Mouse (Mus musculus): ENCODE measurements at regions not wholly inside any gene's neighbourhood (a gene's known extent, or its start where the extent isn't known, plus 50 kb on each side); places are given as distances from the start of the nearest gene placed in this dataset.

GRCm38 (mm10) chr10:126646587-126646986, 254.6 kb downstream of the Atp23 start:
- H3K27me3 ChIP-seq (ENCODE audit: control insufficient read depth, insufficient read depth, low read length, poor library complexity, severe bottlenecking): no peaks in the 10 kb centered on the region

GRCm38 (mm10) chr10:126641792-126642289, 259.3 kb downstream of the Atp23 start:
- Histone ChIP-seq H3K36me3 (ENCODE audit: control insufficient read depth, insufficient read depth, low read length, poor library complexity, severe bottlenecking) (no peaks in the 10 kb centered on the region), H3K27ac (ENCODE audit: insufficient read depth, low read length) (no peak overlapping the region), H3K9ac (ENCODE audit: low read depth, poor library complexity, severe bottlenecking) (no peak overlapping the region), H3K4me1 (ENCODE audit: control insufficient read depth, insufficient read depth, low read length) (no peaks in the 10 kb centered on the region), H3K4me3 (ENCODE audit: low read depth, low read length) (no peak overlapping the region), H3K27me3 (ENCODE audit: control insufficient read depth, insufficient read depth, low read length, poor library complexity, severe bottlenecking) (no peaks in the 10 kb centered on the region), H3K9me3 (replicated peaks; ENCODE audit: control insufficient read depth, insufficient read depth, low read length, poor library complexity, severe bottlenecking) (no peaks in the 10 kb centered on the region)
- TF ChIP-seq CTCF (IDR thresholded peaks at IDR 0.05; ENCODE audit: low read depth, low read length): no peak
- no peak for TF ChIP-seq EP300 (IDR thresholded peaks at IDR 0.05; ENCODE audit: insufficient read depth, low read depth, low read length)
- TF ChIP-seq POLR2A (IDR thresholded peaks at IDR 0.05; ENCODE audit: insufficient read depth, low read length): no peak

More at GRCm38 (mm10) chr10:126646587-126646986, 254.6 kb downstream of the Atp23 start:
- H3K4me1 ChIP-seq (ENCODE audit: control insufficient read depth, insufficient read depth, low read length): no peaks in the 10 kb centered on the region
- no peak overlapping the region for H3K4me3 ChIP-seq (ENCODE audit: low read depth, low read length)
- TF ChIP-seq EP300 (IDR thresholded peaks at IDR 0.05; ENCODE audit: insufficient read depth, low read depth, low read length) (no peak), POLR2A (IDR thresholded peaks at IDR 0.05; ENCODE audit: insufficient read depth, low read length) (no peak), CTCF (IDR thresholded peaks at IDR 0.05; ENCODE audit: low read depth, low read length) (no peak)
- no peaks in the 10 kb centered on the region for H3K9me3 ChIP-seq (replicated peaks; ENCODE audit: control insufficient read depth, insufficient read depth, low read length, poor library complexity, severe bottlenecking)
- H3K27ac ChIP-seq (ENCODE audit: insufficient read depth, low read length): no peak overlapping the region
- H3K36me3 ChIP-seq (ENCODE audit: control insufficient read depth, insufficient read depth, low read length, poor library complexity, severe bottlenecking): no peaks in the 10 kb centered on the region
- no peak overlapping the region for H3K9ac ChIP-seq (ENCODE audit: low read depth, poor library complexity, severe bottlenecking)

- Histone ChIP-seq H3K9ac (ENCODE audit: low read depth, poor library complexity, severe bottlenecking) (no peak overlapping the region), H3K4me1 (ENCODE audit: control insufficient read depth, insufficient read depth, low read length) (no peaks in the 10 kb centered on the region), H3K27me3 (ENCODE audit: control insufficient read depth, insufficient read depth, low read length, poor library complexity, severe bottlenecking) (no peaks in the 10 kb centered on the region), H3K4me3 (ENCODE audit: low read depth, low read length) (no peak overlapping the region), H3K27ac (ENCODE audit: insufficient read depth, low read length) (no peak overlapping the region), H3K36me3 (ENCODE audit: control insufficient read depth, insufficient read depth, low read length, poor library complexity, severe bottlenecking) (no peaks in the 10 kb centered on the region), H3K9me3 (replicated peaks; ENCODE audit: control insufficient read depth, insufficient read depth, low read length, poor library complexity, severe bottlenecking) (no peaks in the 10 kb centered on the region)
- no peak for TF ChIP-seq EP300 (IDR thresholded peaks at IDR 0.05; ENCODE audit: insufficient read depth, low read depth, low read length)
- no peak for TF ChIP-seq POLR2A (IDR thresholded peaks at IDR 0.05; ENCODE audit: insufficient read depth, low read length)
- TF ChIP-seq CTCF (IDR thresholded peaks at IDR 0.05; ENCODE audit: low read depth, low read length): no peak
These were observed 266.4 kb downstream of the Atp23 start for GRCm38 (mm10) chr10:126634731-126635130.

GRCm38 (mm10) chr10:126628057-126628456, 273.1 kb downstream of the Atp23 start:
- H3K4me1 ChIP-seq (ENCODE audit: control insufficient read depth, insufficient read depth, low read length): no peaks in the 10 kb centered on the region
- no peak for TF ChIP-seq POLR2A (IDR thresholded peaks at IDR 0.05; ENCODE audit: insufficient read depth, low read length)
- no peak for TF ChIP-seq CTCF (IDR thresholded peaks at IDR 0.05; ENCODE audit: low read depth, low read length)
- TF ChIP-seq EP300 (IDR thresholded peaks at IDR 0.05; ENCODE audit: insufficient read depth, low read depth, low read length): no peak
- no peaks in the 10 kb centered on the region for H3K36me3 ChIP-seq (ENCODE audit: control insufficient read depth, insufficient read depth, low read length, poor library complexity, severe bottlenecking)
- H3K27ac ChIP-seq (ENCODE audit: insufficient read depth, low read length): no peak overlapping the region
- H3K4me3 ChIP-seq (ENCODE audit: low read depth, low read length): no peak overlapping the region
- H3K27me3 ChIP-seq (ENCODE audit: control insufficient read depth, insufficient read depth, low read length, poor library complexity, severe bottlenecking): no peaks in the 10 kb centered on the region
- no peak overlapping the region for H3K9ac ChIP-seq (ENCODE audit: low read depth, poor library complexity, severe bottlenecking)
- no peaks in the 10 kb centered on the region for H3K9me3 ChIP-seq (replicated peaks; ENCODE audit: control insufficient read depth, insufficient read depth, low read length, poor library complexity, severe bottlenecking)

GRCm38 (mm10) chr10:126625466-126625865, 275.7 kb downstream of the Atp23 start:
- Histone ChIP-seq H3K9me3 (replicated peaks; ENCODE audit: control insufficient read depth, insufficient read depth, low read length, poor library complexity, severe bottlenecking) (no peaks in the 10 kb centered on the region), H3K4me1 (ENCODE audit: control insufficient read depth, insufficient read depth, low read length) (no peaks in the 10 kb centered on the region), H3K4me3 (ENCODE audit: low read depth, low read length) (no peak overlapping the region), H3K36me3 (ENCODE audit: control insufficient read depth, insufficient read depth, low read length, poor library complexity, severe bottlenecking) (no peaks in the 10 kb centered on the region), H3K27ac (ENCODE audit: insufficient read depth, low read length) (no peak overlapping the region), H3K9ac (ENCODE audit: low read depth, poor library complexity, severe bottlenecking) (no peak overlapping the region), H3K27me3 (ENCODE audit: control insufficient read depth, insufficient read depth, low read length, poor library complexity, severe bottlenecking) (no peaks in the 10 kb centered on the region)
- no peak for TF ChIP-seq POLR2A (IDR thresholded peaks at IDR 0.05; ENCODE audit: insufficient read depth, low read length)
- TF ChIP-seq EP300 (IDR thresholded peaks at IDR 0.05; ENCODE audit: insufficient read depth, low read depth, low read length): no peak
- TF ChIP-seq CTCF (IDR thresholded peaks at IDR 0.05; ENCODE audit: low read depth, low read length): no peak

- Histone ChIP-seq H3K27ac (ENCODE audit: insufficient read depth, low read length) (no peak overlapping the region), H3K27me3 (ENCODE audit: control insufficient read depth, insufficient read depth, low read length, poor library complexity, severe bottlenecking) (peaks cover 2% of the 10 kb centered on the region; the same call in 1 of the 2 replicates), H3K9me3 (replicated peaks; ENCODE audit: control insufficient read depth, insufficient read depth, low read length, poor library complexity, severe bottlenecking) (no peaks in the 10 kb centered on the region), H3K4me1 (ENCODE audit: control insufficient read depth, insufficient read depth, low read length) (no peaks in the 10 kb centered on the region), H3K4me3 (ENCODE audit: low read depth, low read length) (no peak overlapping the region), H3K36me3 (ENCODE audit: control insufficient read depth, insufficient read depth, low read length, poor library complexity, severe bottlenecking) (no peaks in the 10 kb centered on the region), H3K9ac (ENCODE audit: low read depth, poor library complexity, severe bottlenecking) (no peak overlapping the region)
- TF ChIP-seq CTCF (IDR thresholded peaks at IDR 0.05; ENCODE audit: low read depth, low read length): no peak
These were observed 280.4 kb downstream of the Atp23 start for GRCm38 (mm10) chr10:126620802-126621201.
